Mouse (Mus musculus) thymus, postnatal 36 days (tissue): ENCODE measurements around the gene Ahdc1.

Experiments used
- DNase-seq, 2 experiments: peaks; one replicate each; pipeline ENCODE4 v3.0.0; 2022; ENCODE audit warnings: mixed read lengths in 2 of 2

The Ahdc1 gene

DNA sequence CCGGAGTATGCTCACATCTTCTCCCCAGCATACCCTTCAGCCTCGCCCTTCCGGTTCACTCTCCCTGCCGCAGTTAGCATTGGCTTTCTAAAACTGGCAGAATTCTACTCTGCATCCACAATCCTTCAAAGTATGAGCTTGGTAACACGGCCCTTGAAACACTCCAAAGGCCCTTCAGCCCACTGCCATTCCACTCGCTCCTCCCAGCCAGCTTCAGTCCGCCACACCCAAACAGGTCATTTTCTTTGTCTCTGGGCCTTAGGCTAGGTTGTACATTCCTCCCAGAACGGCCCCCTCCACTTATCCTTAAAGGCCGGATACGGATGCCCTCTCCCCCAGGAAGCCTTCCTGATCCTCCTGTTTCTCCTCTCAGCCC lies 93.1 kb downstream of the Ahdc1 start:
- no peak for DNase-seq

DNA sequence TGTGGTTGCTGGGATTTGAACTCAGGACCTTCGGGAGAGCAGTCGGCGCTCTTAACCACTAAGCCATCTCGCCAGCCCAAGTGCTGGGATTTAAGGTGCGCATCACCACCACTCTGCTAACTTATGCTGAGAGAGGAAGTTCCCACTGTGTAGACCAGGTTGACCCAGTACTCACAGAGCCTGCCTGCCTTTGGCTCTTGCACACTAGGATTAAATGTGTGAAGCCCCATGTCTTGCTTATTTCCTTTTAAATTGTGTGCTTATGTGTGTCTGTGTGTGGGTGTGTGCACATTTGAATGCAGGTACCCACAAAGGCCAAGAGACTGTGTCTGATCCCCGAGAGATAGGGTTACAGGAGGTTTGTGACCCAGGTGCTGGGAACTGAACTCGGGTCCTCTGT lies 95.6 kb downstream of the Ahdc1 start:
- DNase-seq, result no peak

DNA sequence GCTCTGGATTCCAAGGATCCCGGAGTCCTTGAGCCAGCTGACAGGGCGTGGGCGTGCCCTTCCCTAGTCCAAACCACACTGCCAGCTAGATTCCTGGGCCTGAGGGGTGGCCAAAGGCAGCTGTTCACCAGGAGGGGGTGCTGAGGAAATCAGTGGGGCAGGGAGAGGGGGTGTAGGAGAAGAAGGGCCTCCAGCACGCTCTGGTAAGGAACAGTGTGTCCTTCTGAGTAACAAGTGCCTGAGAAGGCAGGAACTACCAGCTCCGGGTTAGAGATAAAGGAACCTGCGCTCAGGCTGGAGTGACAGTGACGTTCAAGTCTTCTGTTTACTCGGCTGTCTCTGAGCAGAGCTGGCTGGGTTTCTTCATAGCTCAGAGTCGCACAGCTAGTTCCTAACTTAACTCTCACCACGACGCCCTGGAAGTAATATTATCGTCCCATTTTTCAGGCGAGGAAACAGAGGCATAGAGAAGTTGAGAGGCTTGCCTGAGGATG lies 96.8 kb downstream of the Ahdc1 start:
- no peak for DNase-seq

DNA sequence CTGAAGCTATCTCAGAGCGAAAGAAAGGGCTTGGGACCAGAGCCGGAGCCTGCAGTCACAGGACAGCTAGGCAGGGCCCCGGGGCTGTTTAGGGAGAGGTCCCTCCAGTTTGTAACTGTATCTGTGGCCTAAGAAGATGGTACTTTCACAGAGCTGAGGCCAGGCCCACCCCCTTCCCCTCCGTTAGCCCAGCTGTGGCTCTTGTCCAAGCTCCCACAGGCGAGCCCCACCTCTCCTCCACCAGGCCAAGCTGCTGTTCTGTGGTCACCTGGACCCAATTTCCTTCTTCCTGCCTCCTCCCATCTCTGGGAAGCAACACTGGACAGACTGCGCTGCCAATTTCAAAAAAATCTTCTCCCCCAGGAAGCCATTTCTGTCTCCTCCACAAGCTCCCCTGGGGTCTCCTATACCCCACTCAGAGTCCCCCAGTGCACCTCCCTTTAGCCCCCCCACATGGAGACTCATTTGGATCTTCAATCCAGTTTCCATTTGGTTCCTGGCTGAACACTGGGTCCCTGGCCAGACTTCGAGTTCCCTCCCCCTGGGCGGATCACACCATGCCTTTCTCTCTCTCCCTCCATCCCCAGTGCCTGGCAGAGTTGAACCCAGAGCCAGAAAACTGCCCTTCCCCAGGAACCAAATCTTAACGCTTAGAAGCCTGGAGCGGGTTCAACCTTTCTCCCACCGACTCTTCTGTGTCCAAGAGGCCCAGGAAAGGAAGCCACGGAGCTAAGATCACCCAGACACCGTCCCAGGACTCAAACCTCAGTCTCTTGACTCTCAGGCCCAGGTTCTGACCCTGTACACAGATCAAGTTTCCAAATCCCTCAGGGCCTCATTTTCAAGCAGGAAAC lies 97.6 kb downstream of the Ahdc1 start:
- no peak for DNase-seq

DNA sequence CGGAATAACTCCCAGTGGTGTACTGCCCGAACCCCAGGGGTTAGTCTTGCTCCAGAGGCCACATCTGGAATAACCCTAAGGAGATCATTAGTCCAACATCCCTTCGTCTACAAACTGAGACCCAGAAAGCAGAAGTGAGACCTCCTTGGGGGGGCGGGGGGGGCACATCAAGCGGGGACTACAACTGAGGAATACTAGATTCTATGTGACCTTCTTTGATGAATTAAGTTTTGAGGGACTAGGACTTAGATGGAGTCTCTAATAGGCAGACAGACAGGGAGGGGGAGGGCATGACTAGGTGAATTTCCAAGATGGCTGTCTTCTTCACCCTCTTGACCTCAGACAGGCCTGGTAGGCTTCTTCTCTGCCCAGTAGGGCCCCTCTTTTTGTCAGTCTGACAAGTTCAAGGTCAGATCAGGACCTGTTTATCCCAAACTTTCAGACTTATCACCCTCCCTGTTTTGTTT lies 98.3 kb downstream of the Ahdc1 start:
- DNase-seq, result no peak

DNA sequence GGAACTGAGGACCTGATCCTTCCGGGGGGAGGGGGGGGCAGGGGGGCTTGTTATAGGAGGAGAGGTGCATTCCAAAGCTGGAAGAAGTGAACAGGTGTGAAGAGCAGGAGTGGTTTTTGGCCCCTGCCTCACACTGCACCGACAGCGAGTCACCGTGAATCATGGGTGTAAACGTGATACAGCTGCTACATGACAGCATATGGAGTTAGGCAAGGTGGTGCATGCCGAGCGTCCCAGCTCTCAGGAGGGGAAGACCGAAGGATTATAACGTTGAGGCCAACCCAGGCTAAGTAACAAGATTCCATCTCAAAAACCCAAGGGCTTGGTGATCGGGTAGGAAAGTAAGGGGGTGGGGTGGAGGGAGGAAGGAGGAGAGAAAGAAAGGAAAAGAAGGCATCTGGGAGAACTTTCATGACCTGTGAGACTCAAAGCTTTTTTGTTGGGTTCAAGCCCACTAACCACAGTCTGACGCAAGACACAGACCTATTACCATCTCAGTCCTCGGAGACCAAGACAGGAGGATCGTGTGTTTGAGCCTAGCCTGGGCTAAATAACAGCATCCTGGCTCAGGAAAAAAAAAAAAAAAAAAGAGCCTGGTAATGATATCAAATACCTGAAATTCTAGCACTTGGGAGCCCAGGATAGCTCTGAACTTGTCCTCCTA lies 101.2 kb downstream of the Ahdc1 start:
- DNase-seq, result no peak

DNA sequence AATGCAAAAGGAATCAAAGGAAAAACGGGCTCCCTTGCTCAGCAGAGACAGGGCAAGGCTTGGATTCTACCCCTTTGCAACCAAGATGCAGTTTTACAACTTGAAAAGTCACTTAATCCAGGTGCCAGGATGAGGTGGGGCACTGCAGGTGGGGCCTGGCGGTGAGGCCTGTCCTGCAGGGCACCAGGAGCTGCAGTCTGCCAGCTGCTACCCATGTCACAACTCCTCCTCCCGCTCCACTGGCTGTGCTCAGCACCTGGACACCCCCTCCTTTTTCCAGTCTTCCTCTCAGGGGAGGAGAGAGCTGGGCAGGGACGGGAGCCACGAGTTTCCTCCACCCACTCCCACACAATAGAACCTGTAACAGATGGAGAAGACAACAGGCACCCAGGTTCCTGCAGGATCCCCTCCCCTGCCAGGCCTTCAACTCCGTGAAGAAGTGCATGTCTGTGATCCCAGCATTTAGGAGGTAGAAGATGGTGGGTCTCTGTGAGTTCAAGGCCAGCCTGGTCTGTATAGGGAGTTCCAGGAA lies 102.4 kb downstream of the Ahdc1 start:
- DNase-seq, result peak; percentile 22 to 61

DNA sequence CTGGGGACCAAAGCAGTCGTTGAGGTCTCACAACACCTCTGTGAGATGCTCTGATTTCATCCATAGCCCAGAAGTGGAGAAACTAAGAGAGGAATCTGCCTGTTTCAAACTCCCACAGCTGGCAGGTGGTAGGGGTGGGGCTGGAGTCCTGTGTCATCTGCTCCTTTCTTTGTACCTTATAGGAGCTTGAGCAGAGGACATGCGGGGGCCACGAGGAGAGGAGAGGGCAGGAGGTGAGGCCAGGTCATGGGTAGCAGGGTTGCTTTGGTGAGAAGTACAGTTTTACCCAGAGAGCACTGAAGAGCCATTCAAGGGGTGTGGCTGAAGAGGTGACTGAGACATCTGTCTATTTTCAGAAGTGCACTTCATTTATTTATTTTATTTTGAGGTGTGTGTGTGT lies 103.7 kb downstream of the Ahdc1 start:
- peak; percentile 23 to 44 for DNase-seq

DNA sequence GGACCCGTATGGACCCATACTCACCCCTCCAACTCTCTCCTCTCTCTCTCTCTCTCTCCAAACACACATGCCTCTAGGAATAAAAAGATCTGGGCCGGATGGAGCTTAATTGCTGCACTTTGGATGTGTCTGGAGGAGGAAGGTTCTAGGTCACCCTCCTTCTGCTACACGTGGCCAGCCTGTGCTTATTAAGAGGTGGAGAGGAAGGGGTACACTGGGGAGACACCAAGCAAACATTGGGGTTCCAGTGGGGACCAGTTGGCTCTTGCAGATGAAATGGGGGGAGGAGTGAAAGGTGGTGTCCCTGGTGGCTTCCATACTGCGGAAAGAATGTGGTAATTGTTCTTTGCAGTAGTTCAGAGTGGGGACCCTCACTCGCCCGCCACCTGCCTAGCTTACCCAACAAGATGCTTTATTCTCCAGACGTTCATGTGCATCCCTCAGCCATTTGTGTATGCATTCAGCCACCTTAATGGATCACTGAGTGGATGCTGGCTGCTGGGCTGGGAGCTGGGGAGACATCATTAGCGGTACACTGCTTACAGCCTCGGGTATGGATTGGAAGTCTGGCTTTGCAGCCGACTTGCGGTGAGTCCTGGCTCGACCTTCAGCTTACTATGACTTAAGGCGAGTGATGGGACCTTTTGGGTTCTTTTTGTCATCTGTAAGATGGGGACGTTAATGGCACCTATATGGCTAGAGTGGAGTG lies 104.8 kb downstream of the Ahdc1 start:
- no peak for DNase-seq

DNA sequence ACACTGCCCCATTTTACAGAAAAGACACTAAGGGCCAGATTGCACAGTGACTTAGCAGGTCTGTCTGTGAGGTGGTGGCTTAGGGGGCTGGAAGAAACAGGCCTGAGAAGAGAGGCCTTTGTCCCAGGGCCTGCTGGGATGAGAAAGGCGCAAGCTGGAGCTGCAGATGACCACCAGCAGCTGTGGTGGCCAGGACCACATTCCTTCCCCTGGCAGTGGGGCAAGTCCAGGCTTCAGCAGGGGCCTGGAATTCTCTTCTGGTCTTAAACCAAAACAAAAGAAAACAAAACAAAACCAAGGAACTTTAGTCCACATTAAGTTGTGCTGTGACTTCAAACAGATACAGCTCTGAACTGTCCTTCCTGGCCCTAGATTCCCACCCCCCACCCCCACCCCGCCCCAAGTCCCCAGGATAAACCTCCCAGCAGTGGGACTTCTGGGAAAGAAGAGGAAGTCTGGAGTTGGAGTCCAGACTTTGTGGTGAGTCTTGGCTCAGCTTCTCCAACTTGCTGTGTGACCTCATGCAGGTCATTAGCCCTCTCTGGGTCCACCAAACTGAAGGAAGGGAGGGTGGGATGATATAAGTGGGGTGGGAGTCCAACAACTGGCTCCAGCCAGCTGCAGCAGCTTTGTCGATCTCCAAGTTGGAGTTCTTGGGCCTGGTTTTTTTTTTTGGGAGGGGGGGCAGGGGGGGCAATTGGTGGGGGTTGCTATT lies 105.9 kb downstream of the Ahdc1 start:
- DNase-seq, result no peak

DNA sequence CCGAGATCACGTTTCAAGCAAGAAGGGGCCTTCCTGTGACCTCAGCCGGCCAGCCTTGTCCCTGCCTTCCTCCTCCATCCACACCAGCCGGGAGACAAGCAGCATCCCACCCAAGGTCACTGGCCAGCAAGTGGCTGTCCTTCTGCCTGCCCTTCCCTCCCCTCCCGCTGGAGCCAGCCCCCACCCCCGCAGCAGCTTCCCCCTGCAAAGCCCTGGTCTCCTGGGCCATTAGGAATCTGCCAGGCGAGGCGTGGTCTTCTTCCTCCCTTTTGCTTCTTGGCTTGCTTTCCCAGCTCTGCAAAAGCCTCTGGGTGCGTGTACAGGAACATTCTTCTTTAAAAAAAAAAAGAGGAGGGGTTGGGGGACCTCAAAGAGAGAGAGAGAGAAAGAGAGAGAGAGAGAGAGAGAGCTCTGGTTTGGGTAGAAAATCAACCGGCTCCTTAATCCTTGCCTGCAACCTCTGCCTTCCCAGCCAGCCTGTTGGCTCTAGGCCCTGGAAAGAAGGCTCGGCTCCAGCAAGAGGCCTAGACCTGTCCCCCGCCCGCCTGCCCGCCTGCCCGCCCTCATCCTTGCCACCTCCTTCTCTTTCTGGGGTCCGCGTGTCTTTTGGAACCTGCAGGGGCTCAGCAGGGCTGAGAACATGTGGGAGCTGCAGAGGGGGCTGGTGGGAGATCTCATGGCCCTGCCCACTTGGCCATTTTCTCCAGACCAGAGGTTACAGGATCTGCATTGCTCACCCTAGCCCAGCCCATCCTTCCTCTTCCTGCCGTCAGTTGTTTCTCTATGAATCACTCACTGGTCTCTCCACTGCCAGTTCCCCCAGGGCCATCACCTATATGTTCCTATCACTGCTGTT lies 106.7 kb downstream of the Ahdc1 start:
- DNase-seq, result no peak

DNA sequence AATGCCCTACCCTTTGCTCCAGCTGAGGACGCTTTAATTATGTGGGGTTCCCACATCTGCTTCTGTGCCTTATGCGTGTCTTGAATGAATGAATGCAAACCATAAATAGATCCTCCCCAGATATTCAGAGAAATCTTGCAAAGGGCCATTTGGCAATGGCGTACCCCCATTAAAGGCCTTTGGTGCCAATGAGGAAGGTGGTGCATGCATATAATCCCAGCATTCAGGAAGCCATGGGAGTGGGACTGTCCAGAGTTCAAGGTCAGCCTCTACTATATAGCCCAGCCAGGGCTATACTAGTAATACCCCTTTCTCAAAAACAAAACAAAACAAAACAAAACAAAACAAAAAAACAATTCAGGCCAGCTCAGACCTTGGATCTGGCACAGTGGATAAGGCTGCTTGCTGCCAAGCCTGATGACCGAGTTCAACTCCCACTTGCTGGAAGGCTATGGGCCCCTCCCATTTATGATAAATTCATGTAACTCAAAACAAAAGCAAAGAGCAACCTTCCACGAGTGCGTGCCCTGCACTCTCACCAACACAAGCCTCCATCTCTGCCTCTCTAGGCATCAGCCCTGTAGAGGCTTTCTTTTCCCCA lies 107.8 kb downstream of the Ahdc1 start:
- DNase-seq, result no peak

DNA sequence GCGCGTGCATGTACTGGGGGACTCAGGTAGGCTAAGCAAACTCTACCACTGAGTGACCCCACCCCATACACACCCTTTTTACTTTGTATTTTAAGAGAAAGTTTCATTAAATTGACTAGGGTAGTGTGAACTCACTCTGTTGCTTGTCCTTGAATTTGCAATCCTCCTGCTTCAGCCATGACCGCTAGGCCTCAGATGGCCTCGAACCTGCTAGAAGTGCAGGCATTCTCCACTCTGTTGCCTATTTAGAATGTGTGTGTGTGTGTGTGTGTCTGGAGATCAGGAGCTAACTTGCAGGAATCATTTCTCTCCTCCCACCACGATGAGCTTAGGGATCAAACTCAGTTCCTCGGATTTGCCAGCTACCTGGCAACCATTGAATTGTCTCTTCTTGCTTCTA lies 108.5 kb downstream of the Ahdc1 start:
- no peak for DNase-seq

DNA sequence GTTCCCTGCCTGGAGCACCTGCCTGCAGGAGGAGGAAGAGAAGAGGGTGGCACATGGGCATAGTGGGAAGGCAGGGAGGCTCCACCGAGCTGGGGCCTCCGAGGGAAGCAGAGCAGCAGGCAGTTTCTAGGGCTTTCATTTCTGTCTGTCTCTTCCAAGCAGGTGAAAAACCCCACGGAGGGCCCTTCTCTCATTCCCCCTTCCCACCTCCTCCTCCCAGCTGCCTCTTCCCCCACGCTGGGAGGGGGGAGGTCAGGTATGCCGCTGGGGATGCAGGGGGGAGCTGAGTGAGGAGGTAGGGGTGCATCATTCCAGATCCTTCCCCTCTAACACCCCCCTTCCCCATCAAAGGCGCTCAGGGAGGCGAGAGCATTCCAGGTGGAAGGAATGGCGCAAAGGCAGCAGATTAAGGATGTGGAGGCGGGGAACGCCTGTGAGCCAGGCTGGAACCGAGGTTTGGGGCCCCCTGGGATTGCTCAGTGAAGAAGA lies 109.8 kb downstream of the Ahdc1 start:
- DNase-seq, result no peak

DNA sequence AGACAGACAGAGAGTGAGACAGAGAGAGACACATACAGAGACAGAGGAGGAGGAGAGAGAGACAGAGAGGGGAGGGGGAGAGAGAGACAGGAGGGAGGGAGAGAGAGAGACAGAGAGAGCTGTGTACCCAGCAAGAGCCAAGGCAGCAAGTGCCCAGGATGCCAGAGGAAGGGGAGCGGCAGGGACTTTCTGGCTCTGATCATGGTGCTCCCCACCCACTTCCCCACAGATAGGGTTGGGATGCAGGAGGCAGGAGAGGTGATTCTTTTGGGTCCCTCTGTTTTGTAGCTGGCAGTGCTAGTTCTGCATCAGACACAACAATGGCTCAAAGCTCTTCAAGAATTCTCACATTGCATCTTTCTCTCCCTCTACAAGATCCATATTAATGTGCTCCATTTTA lies 110.4 kb downstream of the Ahdc1 start:
- DNase-seq, result no peak

DNA sequence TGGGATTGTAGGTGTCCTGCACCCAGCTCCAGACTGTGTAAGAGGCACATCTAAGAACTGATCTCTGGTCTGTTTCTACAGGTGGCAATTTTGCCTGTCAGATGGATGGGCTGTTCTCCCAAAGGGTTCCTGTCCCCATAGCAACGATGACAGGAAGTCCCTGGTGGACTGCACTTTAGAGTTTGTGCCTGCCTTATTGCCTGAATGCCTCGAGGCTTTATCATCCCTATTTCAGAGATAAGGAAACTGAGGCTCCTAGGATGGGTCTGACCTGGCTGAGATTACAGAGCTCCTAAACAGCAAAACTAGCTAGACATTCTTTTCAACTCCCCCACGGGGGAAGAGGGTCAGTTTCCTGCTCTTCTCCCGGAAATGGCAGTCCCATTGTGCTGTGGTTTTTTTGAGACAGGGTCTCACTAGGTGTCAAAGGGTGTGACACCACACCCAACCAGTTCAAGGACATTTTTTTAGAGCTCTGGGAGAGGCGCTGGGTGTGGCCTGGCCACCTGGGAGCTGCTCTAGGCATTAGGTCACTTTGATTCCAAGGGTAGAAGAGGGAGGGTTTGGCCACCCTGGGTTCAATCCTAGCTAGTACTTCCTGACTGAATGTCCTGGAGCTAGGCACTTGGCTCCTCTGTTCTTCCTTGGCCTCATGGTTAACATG lies 111.0 kb downstream of the Ahdc1 start:
- DNase-seq, result no peak

DNA sequence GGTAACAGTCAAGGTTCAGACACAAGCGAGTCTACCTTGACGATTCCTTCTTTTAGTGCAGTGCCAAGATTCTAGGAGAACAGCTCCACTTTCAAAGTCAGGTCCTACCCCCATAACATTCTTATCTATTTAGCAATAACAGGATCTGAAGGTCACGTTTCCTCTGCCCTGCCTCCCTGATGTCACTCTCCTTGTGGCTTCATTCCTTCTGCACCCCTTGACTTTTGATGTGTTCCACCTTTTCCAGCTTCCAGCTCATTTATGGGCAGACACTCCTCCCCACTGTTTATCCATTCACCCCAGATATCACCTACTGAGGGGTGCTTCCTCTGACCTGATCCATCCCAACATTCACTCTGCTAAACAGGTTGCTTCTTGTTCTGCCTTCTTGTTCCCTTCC lies 116.0 kb downstream of the Ahdc1 start:
- DNase-seq, result no peak
